In the genomic region with DNA sequence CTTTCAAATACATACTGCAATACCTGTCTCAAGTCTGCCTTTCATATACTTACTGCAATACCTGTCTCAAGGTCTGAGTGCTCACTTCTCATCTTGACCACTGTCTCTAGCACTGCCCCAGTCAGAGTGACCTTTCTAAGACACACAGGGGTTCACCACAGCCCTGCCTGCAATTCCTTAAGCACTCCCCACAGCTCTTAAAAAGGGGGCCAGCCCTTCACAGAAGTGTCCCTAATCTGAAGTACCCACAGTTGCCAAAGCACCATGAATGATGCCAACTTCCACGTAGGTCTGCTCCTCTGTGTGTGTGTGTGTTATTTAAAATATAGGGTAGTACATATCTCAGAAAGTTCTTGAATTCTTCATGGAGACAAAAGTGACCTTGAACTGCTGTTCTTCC, we compare ENCODE assay signal across 14 mouse cellular contexts. TPM values are rescaled to one million over a fixed set of nuclear protein-coding genes. Genes with fewer than 3 reads are reported as not detected.
"Had no signal": no experiment of that assay in that cellular context is flagged by ENCODE, and none has a peak within 500 bp of the region (broad histone marks: within the 10 kb centered on the region; RNA-seq: fewer than 3 reads in every experiment).

No protein-coding gene starts in this region.

- H3K4me1 ChIP-seq: liver, embryonic 13.5 days; liver, embryonic 15.5 days; lung, embryonic 15.5 days; midbrain, embryonic 13.5 days; midbrain, embryonic 15.5 days; neural tube, embryonic 12.5 days; stomach, embryonic 15.5 days had no signal

- H3K4me3 ChIP-seq: liver, embryonic 13.5 days; liver, embryonic 15.5 days; lung, embryonic 15.5 days; megakaryocyte, embryonic 14.5 days; midbrain, embryonic 13.5 days; midbrain, embryonic 15.5 days; neural tube, embryonic 12.5 days; stomach, embryonic 15.5 days had no signal

- DNase-seq: liver, embryonic 13.5 days; liver, postnatal 0 days; right cerebral cortex, postnatal 14 days; thymus, adult 2 months; thymus, postnatal 25 days; thymus, postnatal 4 days had no signal

RNA-seq across cellular contexts. Expression of a gene that starts 11.8 kb away (rescaled TPM):
- polyA plus RNA-seq: neural tube, embryonic 14.5 days had no signal
